Mouse (Mus musculus): ENCODE data around the gene Olfr799. TPM values are rescaled to one million over a fixed set of nuclear protein-coding genes. Genes with fewer than 3 reads are reported as not detected.

Olfr799 gene
- not detected in 2 replicates for polyA plus RNA-seq (2015; fragmentation: Nextera tagmentation; extraction: Ambion mirVana)

DNA sequence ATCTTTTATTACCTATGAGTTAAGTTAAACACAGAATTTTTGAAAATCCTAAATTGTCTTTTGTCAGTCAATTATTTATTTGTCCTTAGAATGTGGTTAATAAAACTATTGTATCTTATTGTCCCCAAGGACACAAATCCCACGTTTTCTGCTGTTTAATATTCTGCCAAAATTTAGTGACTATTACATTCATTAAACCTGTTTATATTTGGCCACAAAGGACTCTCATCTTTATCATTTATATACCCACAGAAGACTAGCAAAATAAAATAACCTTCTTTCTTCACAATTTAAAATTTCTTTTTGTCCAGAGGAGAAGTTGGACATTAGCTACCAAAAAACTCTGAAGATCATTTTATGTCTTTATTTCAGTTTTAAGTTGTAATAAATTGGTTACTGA lies at the start of gene Olfr799:
TSS of gene Olfr799 (plus strand) at position 301 of the 400 bp plus-strand sequence.
- Histone ChIP-seq H3K9ac (replicated peaks; ENCODE audit: low read depth) (no peak within 1 kb of the TSS), H3K9me3 (ENCODE audit: low read length) (no peaks in the 10 kb centered on the region), H3K4me2 (replicated peaks; ENCODE audit: low read depth, low read length) (no peak within 1 kb of the TSS), H3K4me1 (ENCODE audit: insufficient read depth, low read depth, low read length) (no peaks in the 10 kb centered on the region), H3K36me3 (ENCODE audit: insufficient read depth, low read length) (no peaks in the 10 kb centered on the region), H3K4me3 (ENCODE audit: low read depth, low read length) (no peak within 1 kb of the TSS), H3K27me3 (replicated peaks; ENCODE audit: insufficient read depth, low read length) (no peaks in the 10 kb centered on the region), H3K27ac (ENCODE audit: low read length) (no peak within 1 kb of the TSS)
- no peak for TF ChIP-seq EP300 (IDR thresholded peaks at IDR 0.05)
- TF ChIP-seq CTCF (IDR thresholded peaks at IDR 0.05) = no peak
- no peak for DNase-seq (ENCODE audit: low spot score)
- 19% methylated on average over 1 of the region's 1 CpGs for WGBS
- no peak for ATAC-seq

DNA sequence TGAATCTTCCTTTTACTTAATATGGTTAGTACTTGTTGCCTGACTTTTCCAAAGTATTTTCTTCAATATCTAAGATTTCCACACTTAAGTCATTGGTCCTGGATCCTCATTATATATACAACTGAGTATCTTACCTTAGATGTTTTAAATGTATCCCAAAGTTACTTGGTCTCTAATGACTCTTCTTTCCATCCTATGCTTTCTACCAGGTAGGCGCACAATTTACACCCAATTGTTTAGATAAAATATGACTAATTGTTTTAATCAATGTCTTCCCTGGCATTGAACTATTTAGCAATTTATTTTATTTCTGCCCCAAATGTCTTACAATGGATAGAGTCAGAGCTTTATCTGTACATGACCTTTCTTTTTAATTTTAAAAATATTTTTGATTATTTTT lies 24.8 kb upstream of the Olfr799 start, which contains the start of gene Olfr796:
TSS of gene Olfr796 (minus strand) at position 101 of the 400 bp plus-strand sequence.
- no peaks in the 10 kb centered on the region for H3K9me3 ChIP-seq (ENCODE audit: low read length)
- DNase-seq (ENCODE audit: low spot score) (no peak), ATAC-seq (no peak)
- H3K27ac ChIP-seq (ENCODE audit: low read length) = no peak within 1 kb of the TSS
- WGBS = 90% methylated on average over 1 of the region's 1 CpGs
- TF ChIP-seq CTCF (IDR thresholded peaks at IDR 0.05) = no peak
- no peak for TF ChIP-seq EP300 (IDR thresholded peaks at IDR 0.05)
- no peak within 1 kb of the TSS for H3K4me2 ChIP-seq (replicated peaks; ENCODE audit: low read depth, low read length)
- H3K27me3 ChIP-seq (replicated peaks; ENCODE audit: insufficient read depth, low read length) = no peaks in the 10 kb centered on the region
- H3K4me3 ChIP-seq (ENCODE audit: low read depth, low read length) = no peak within 1 kb of the TSS
- no peaks in the 10 kb centered on the region for H3K4me1 ChIP-seq (ENCODE audit: insufficient read depth, low read depth, low read length)
- H3K36me3 ChIP-seq (ENCODE audit: insufficient read depth, low read length) = no peaks in the 10 kb centered on the region
- H3K9ac ChIP-seq (replicated peaks; ENCODE audit: low read depth) = no peak within 1 kb of the TSS

DNA sequence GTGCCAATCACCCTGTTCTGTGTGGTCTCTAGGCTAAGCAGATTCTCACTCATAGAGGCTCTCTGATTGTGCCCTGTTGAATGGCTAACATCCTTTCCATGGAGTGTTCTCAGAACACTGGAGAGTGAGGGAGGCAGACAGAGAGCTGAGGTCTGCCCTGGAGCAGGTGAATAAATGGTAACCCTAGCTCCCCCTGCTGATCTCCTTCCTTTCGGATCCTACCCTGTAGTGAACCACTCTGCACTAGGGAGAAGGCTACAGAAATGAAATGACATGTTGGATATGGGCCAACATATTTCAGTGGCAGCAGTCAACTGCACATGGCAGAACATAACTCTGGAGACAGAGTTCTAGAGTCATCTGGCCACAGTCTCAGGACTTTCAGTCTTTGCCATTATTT lies 15.6 kb upstream of the Olfr799 start:
- no peak for DNase-seq (ENCODE audit: low spot score)
- WGBS = 33% methylated on average over 1 of the region's 1 CpGs

DNA sequence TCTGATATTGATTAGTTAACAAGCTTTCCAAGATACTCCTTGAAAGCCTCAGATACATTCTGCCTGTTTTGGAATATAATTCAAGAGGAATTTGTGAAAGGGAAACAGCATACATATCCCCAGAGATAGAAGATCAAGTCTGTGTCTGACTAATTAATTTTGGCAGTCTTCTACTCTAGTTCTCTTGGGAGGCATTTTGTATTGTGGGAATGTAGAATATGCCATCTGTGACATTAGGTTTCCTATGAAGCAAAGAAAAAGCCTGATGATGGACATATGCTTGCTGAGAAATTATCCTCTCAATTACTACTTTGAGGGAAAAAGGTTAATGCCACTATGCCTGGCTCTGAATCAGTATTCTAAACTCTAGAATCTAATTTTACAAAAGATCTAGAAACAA lies 14.0 kb upstream of the Olfr799 start:
- H3K4me3 ChIP-seq (ENCODE audit: low read depth, low read length) = no peak overlapping the region
- no peak for ATAC-seq
- no peak overlapping the region for H3K9ac ChIP-seq (replicated peaks; ENCODE audit: low read depth)
- H3K4me1 ChIP-seq (ENCODE audit: insufficient read depth, low read depth, low read length) = no peaks in the 10 kb centered on the region
- DNase-seq (ENCODE audit: low spot score) = no peak
- no peaks in the 10 kb centered on the region for H3K9me3 ChIP-seq (ENCODE audit: low read length)
- H3K27me3 ChIP-seq (replicated peaks; ENCODE audit: insufficient read depth, low read length) = no peaks in the 10 kb centered on the region
- no peak overlapping the region for H3K27ac ChIP-seq (ENCODE audit: low read length)
- H3K36me3 ChIP-seq (ENCODE audit: insufficient read depth, low read length) = no peaks in the 10 kb centered on the region
- TF ChIP-seq EP300 (IDR thresholded peaks at IDR 0.05) = no peak
- no peak for TF ChIP-seq CTCF (IDR thresholded peaks at IDR 0.05)
- no peak overlapping the region for H3K4me2 ChIP-seq (replicated peaks; ENCODE audit: low read depth, low read length)

More for the DNA sequence above, 15.6 kb upstream of the Olfr799 start:
- no peak overlapping the region for H3K27ac ChIP-seq (ENCODE audit: low read length)
- H3K27me3 ChIP-seq (replicated peaks; ENCODE audit: insufficient read depth, low read length) = no peaks in the 10 kb centered on the region
- no peaks in the 10 kb centered on the region for H3K4me1 ChIP-seq (ENCODE audit: insufficient read depth, low read depth, low read length)
- no peak overlapping the region for H3K4me2 ChIP-seq (replicated peaks; ENCODE audit: low read depth, low read length)
- TF ChIP-seq CTCF (IDR thresholded peaks at IDR 0.05) (no peak), EP300 (IDR thresholded peaks at IDR 0.05) (no peak)
- ATAC-seq = no peak
- no peaks in the 10 kb centered on the region for H3K36me3 ChIP-seq (ENCODE audit: insufficient read depth, low read length)
- no peak overlapping the region for H3K9ac ChIP-seq (replicated peaks; ENCODE audit: low read depth)
- H3K9me3 ChIP-seq (ENCODE audit: low read length) = no peaks in the 10 kb centered on the region
- no peak overlapping the region for H3K4me3 ChIP-seq (ENCODE audit: low read depth, low read length)

DNA sequence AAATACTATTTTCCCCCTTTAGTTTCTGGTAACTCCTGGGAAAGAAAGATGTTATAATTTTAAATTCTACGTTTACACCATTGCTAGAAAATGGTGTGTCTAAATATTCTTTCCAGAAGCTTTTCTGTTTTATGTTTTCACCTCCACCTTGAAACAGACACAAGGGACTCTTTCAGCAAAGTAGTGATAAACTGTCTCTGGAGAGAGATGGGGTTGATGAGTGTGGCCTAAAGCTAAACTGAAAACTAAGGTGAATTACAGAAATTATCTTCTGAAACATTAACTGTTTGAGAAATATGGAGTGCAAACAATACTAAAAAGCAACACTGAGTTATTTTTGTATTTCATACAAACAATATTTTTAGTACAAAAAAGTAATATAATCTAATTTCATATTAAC lies 9.4 kb upstream of the Olfr799 start, which contains the start of gene Olfr798:
TSS of gene Olfr798 (minus strand) at position 101 of the 400 bp plus-strand sequence.
- TF ChIP-seq EP300 (IDR thresholded peaks at IDR 0.05) (no peak), CTCF (IDR thresholded peaks at IDR 0.05) (no peak)
- WGBS = 70% methylated on average over 1 of the region's 1 CpGs

DNA sequence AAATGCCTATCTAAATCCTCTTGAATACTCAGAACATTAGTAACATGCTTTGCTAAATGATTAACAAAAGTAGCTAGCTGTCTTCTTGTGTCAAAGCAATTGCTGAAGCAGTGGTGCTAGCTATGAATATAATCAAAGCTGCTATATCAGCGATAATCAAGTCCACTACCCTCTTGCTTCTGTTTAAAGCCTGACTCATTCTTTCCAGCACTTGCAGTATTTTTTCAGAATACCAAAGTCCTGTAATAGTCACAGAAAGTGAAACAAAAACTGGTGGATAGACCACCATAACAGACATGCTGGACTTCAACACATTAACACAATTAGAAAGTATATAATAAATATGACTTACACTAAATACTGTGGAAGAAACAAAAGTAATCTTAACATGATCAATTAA lies 14.5 kb downstream of the Olfr799 start:
- Histone ChIP-seq H3K4me2 (replicated peaks; ENCODE audit: low read depth, low read length) (no peak overlapping the region), H3K36me3 (ENCODE audit: insufficient read depth, low read length) (no peaks in the 10 kb centered on the region), H3K4me1 (ENCODE audit: insufficient read depth, low read depth, low read length) (no peaks in the 10 kb centered on the region), H3K4me3 (ENCODE audit: low read depth, low read length) (no peak overlapping the region), H3K9me3 (ENCODE audit: low read length) (no peaks in the 10 kb centered on the region), H3K27ac (ENCODE audit: low read length) (no peak overlapping the region), H3K27me3 (replicated peaks; ENCODE audit: insufficient read depth, low read length) (no peaks in the 10 kb centered on the region), H3K9ac (replicated peaks; ENCODE audit: low read depth) (no peak overlapping the region)
- 80% methylated on average over 1 of the region's 1 CpGs for WGBS
- TF ChIP-seq CTCF (IDR thresholded peaks at IDR 0.05) = no peak
- no peak for TF ChIP-seq EP300 (IDR thresholded peaks at IDR 0.05)
- DNase-seq (ENCODE audit: low spot score) (no peak), ATAC-seq (no peak)

More for the DNA sequence above, 9.4 kb upstream of the Olfr799 start, which contains the start of gene Olfr798:
- Histone ChIP-seq H3K4me3 (ENCODE audit: low read depth, low read length) (no peak within 1 kb of the TSS), H3K9me3 (ENCODE audit: low read length) (no peaks in the 10 kb centered on the region), H3K27me3 (replicated peaks; ENCODE audit: insufficient read depth, low read length) (no peaks in the 10 kb centered on the region), H3K9ac (replicated peaks; ENCODE audit: low read depth) (no peak within 1 kb of the TSS), H3K36me3 (ENCODE audit: insufficient read depth, low read length) (no peaks in the 10 kb centered on the region), H3K4me1 (ENCODE audit: insufficient read depth, low read depth, low read length) (no peaks in the 10 kb centered on the region), H3K27ac (ENCODE audit: low read length) (no peak within 1 kb of the TSS), H3K4me2 (replicated peaks; ENCODE audit: low read depth, low read length) (no peak within 1 kb of the TSS)
- ATAC-seq = no peak
- DNase-seq (ENCODE audit: low spot score) = no peak

DNA sequence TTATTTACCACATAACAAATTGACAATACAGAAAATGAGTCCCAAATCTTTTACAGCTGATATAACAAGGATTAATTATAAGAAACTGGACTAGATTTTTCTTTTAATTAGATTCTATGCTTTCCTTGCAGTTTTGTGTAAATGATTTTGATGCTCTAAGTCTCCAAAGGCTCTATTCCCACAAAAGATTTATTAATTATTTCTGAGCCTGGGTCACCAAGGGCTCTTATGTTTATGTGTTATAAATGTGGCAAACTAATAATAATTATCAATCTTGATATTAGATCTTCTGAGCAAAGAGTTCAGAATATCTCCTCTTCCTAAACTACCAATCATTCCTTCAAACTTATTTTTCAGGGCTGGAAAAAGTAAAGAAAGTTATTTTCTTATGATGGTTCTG lies 20.1 kb downstream of the Olfr799 start, which contains the start of gene Olfr800:
TSS of gene Olfr800 (plus strand) at position 301 of the 400 bp plus-strand sequence.
- H3K9ac ChIP-seq (replicated peaks; ENCODE audit: low read depth) = no peak within 1 kb of the TSS
- no peak within 1 kb of the TSS for H3K4me2 ChIP-seq (replicated peaks; ENCODE audit: low read depth, low read length)
- H3K27ac ChIP-seq (ENCODE audit: low read length) = no peak within 1 kb of the TSS
- TF ChIP-seq EP300 (IDR thresholded peaks at IDR 0.05) (no peak), CTCF (IDR thresholded peaks at IDR 0.05) (no peak)
- no peaks in the 10 kb centered on the region for H3K27me3 ChIP-seq (replicated peaks; ENCODE audit: insufficient read depth, low read length)
- no peaks in the 10 kb centered on the region for H3K4me1 ChIP-seq (ENCODE audit: insufficient read depth, low read depth, low read length)
- ATAC-seq (no peak), DNase-seq (ENCODE audit: low spot score) (no peak)
- no peak within 1 kb of the TSS for H3K4me3 ChIP-seq (ENCODE audit: low read depth, low read length)
- H3K36me3 ChIP-seq (ENCODE audit: insufficient read depth, low read length) = no peaks in the 10 kb centered on the region
- no peaks in the 10 kb centered on the region for H3K9me3 ChIP-seq (ENCODE audit: low read length)
